Mouse (Mus musculus): ENCODE measurements at regions not wholly inside any gene's neighbourhood (a gene's known extent, or its start where the extent isn't known, plus 50 kb on each side); places are given as distances from the start of the nearest gene placed in this dataset.

- in situ Hi-C loops (cut with MboI, MseI), result no loop called here
These were observed 51.3 kb upstream of the Mki67 start for GRCm38 (mm10) chr7:135767493-135767892.

- in situ Hi-C loops (cut with MboI, MseI), result no loop called here
These were observed 51.9 kb upstream of the Mki67 start for GRCm38 (mm10) chr7:135768064-135768463.

- in situ Hi-C loops (cut with MboI, MseI), result no loop called here
These were observed 52.4 kb upstream of the Mki67 start for GRCm38 (mm10) chr7:135768592-135768991.

GRCm38 (mm10) chr7:135769082-135769673, 53.0 kb upstream of the Mki67 start:
- in situ Hi-C loops (cut with MboI, MseI), result no loop called here

GRCm38 (mm10) chr7:135770051-135770450, 53.9 kb upstream of the Mki67 start:
- in situ Hi-C loops (cut with MboI, MseI), result no loop called here

- in situ Hi-C loops (cut with MboI, MseI), result no loop called here
These were observed 59.8 kb upstream of the Mki67 start for GRCm38 (mm10) chr7:135775832-135776433.

GRCm38 (mm10) chr7:135790167-135790566, 74.0 kb upstream of the Mki67 start:
- in situ Hi-C loops (cut with MboI, MseI), result no loop called here

- in situ Hi-C loops (cut with MboI, MseI), result no loop called here
These were observed 74.8 kb upstream of the Mki67 start for GRCm38 (mm10) chr7:135790978-135791377.

GRCm38 (mm10) chr7:135791953-135792690, 76.0 kb upstream of the Mki67 start:
- in situ Hi-C loops (cut with MboI, MseI), result no loop called here

- in situ Hi-C loops (cut with MboI, MseI), result no loop called here
These were observed 76.8 kb upstream of the Mki67 start for GRCm38 (mm10) chr7:135792918-135793317.

GRCm38 (mm10) chr7:135794238-135794637, 78.1 kb upstream of the Mki67 start:
- in situ Hi-C loops (cut with MboI, MseI), result no loop called here

- in situ Hi-C loops (cut with MboI, MseI), result no loop called here
These were observed 78.5 kb upstream of the Mki67 start for GRCm38 (mm10) chr7:135794679-135795078.

- in situ Hi-C loops (cut with MboI, MseI), result no loop called here
These were observed 82.3 kb upstream of the Mki67 start for GRCm38 (mm10) chr7:135798441-135798840.

- in situ Hi-C loops (cut with MboI, MseI), result no loop called here
These were observed 86.5 kb upstream of the Mki67 start for GRCm38 (mm10) chr7:135802598-135803121.

- in situ Hi-C loops (cut with MboI, MseI), result no loop called here
These were observed 88.6 kb upstream of the Mki67 start for GRCm38 (mm10) chr7:135804730-135805129.

GRCm38 (mm10) chr7:135806139-135806538, 90.0 kb upstream of the Mki67 start:
- in situ Hi-C loops (cut with MboI, MseI), result no loop called here

- in situ Hi-C loops (cut with MboI, MseI), result no loop called here
These were observed 90.5 kb upstream of the Mki67 start for GRCm38 (mm10) chr7:135806673-135807072.

- in situ Hi-C loops (cut with MboI, MseI), result no loop called here
These were observed 93.0 kb upstream of the Mki67 start for GRCm38 (mm10) chr7:135809167-135809566.

GRCm38 (mm10) chr7:135809751-135810379, 93.7 kb upstream of the Mki67 start:
- in situ Hi-C loops (cut with MboI, MseI), result no loop called here

GRCm38 (mm10) chr7:135810971-135811370, 94.8 kb upstream of the Mki67 start:
- in situ Hi-C loops (cut with MboI, MseI), result no loop called here

- in situ Hi-C loops (cut with MboI, MseI), result no loop called here
These were observed 97.5 kb upstream of the Mki67 start for GRCm38 (mm10) chr7:135813616-135814015.

- in situ Hi-C loops (cut with MboI, MseI), result no loop called here
These were observed 100.0 kb upstream of the Mki67 start for GRCm38 (mm10) chr7:135816191-135816590.
